Mouse (Mus musculus) ES-E14 (cell line): ENCODE data around the gene Tpgs1.

Experiments
- CHD2 ChIP-seq: IDR thresholded peaks from 2 replicates; pipeline ENCODE4 v1.6.1; 2014; ENCODE audit warnings: mild to moderate bottlenecking, low read depth, low read length, inconsistent platforms
- HCFC1 ChIP-seq: IDR thresholded peaks from 2 replicates; pipeline ENCODE4 v1.6.1; 2012; ENCODE audit warnings: low read length, inconsistent platforms, borderline replicate concordance; ENCODE audit not compliant: insufficient read depth
- MAFK ChIP-seq: IDR thresholded peaks from 2 replicates; pipeline ENCODE4 v1.6.1; 2014; ENCODE audit warnings: mild to moderate bottlenecking, low read depth, low read length, inconsistent platforms; ENCODE audit not compliant: insufficient read depth
- ZC3H11A ChIP-seq: IDR thresholded peaks from 2 replicates; pipeline ENCODE4 v1.6.1; 2012; ENCODE audit warnings: low read depth, mild to moderate bottlenecking, inconsistent platforms, low read length, borderline replicate concordance
- ZNF384 ChIP-seq: IDR thresholded peaks from 2 replicates; pipeline ENCODE4 v1.6.1; 2012; ENCODE audit warnings: low read depth, low read length, inconsistent platforms

- no peak for TF ChIP-seq HCFC1
- no peak for TF ChIP-seq ZNF384
- TF ChIP-seq ZC3H11A: no peak
- TF ChIP-seq MAFK: no peak
- no peak for TF ChIP-seq CHD2
Measured at GRCm38 (mm10) chr10:79672088-79672455, 2.9 kb downstream of the Tpgs1 start.
